Mouse (Mus musculus): Measurements from ENCODE around the gene Lrp4. TPM values are rescaled to one million over a fixed set of nuclear protein-coding genes. Genes with fewer than 3 reads are reported as not detected.

Lrp4 gene
- polyA plus RNA-seq, 1 experiment from 2014 or later = 8.0 TPM

DNA sequence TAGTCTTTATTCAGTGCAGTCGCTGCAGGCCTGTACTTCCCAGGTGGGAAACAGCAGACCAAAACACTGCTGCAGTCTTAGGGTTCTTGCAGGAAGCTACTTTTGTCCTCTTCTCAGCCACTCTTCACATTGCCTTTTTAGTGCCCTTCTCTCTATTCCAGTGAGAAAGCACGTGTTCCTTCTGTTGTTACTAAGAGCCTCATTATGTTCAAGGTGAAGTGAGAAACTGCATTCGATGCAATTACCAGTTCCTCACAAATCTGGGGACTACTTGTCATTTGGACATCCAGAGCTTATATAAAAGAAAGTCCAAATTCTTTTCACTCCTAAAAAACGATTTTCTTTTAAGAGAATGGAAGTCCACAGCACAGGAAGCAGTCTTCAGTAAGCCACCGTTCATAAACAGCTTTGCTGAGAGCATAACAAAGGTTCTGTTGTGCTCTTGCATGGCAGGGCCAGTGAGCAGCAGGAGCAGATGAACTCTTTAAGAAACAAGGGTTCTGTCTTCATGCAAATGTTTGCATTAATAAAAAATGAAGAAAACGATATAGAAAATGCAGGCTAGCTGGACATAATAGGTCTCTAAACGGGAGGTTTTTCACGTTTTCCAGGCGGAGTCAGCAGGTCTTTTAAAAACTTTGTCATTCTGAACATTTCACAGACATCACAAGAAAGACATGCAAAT is 27.3 kb upstream of the Lrp4 start:
- H3K9me3 ChIP-seq (ENCODE audit: control insufficient read depth, low read length) = no peaks in the 10 kb centered on the region
- no peaks in the 10 kb centered on the region for H3K27me3 ChIP-seq (ENCODE audit: control insufficient read depth, insufficient read depth, low read length)
- H3K4me2 ChIP-seq (replicated peaks; ENCODE audit: low read depth, low read length) = no peak overlapping the region
- WGBS = 35% methylated on average over 9 of the region's 9 CpGs
- H3K9ac ChIP-seq (ENCODE audit: low read depth, low read length) = no peak overlapping the region
- ATAC-seq (ENCODE audit: low FRiP score, low TSS enrichment) = no peak
- 0 out of 2 replicates have a peak, but pooled peaks cover 3% of the 10 kb centered on the region for H3K4me1 ChIP-seq (ENCODE audit: control insufficient read depth, insufficient read depth, low read length)
- no peak overlapping the region for H3K4me3 ChIP-seq (ENCODE audit: low read length)
- H3K36me3 ChIP-seq (ENCODE audit: control insufficient read depth, insufficient read depth, low read length) = no peaks in the 10 kb centered on the region
- H3K27ac ChIP-seq (ENCODE audit: low read depth, low read length) = no peak overlapping the region

GRCm38 (mm10) chr2:91430600-91430919 is 26.8 kb upstream of the Lrp4 start:
- Histone ChIP-seq H3K9me3 (ENCODE audit: control insufficient read depth, low read length) (no peaks in the 10 kb centered on the region), H3K36me3 (ENCODE audit: control insufficient read depth, insufficient read depth, low read length) (no peaks in the 10 kb centered on the region), H3K27me3 (ENCODE audit: control insufficient read depth, insufficient read depth, low read length) (no peaks in the 10 kb centered on the region), H3K9ac (ENCODE audit: low read depth, low read length) (no peak overlapping the region), H3K4me1 (ENCODE audit: control insufficient read depth, insufficient read depth, low read length) (0 out of 2 replicates have a peak, but pooled peaks cover 3% of the 10 kb centered on the region), H3K4me3 (ENCODE audit: low read length) (no peak overlapping the region), H3K27ac (ENCODE audit: low read depth, low read length) (no peak overlapping the region), H3K4me2 (replicated peaks; ENCODE audit: low read depth, low read length) (no peak overlapping the region)
- no peak for ATAC-seq (ENCODE audit: low FRiP score, low TSS enrichment)
- WGBS = 51% methylated on average over 6 of the region's 6 CpGs

DNA sequence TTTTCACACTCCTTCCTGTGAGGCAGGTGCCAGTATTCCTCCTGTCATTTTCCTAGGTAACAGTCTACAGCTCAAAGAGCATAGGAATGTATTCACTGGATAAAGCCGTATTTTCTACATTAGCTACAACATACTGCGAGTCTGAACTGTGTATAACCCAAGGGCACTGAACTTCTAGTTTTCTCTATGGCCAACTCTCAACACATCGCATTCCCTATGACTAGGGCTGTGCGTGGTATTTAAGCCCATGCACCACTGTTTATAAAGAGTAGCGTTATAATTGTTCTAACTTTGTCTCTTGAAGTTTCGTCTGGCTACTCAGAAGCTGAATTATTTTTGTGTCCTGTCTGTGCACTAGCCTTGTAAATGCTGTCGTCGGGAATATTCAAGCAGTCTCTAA is 20.6 kb upstream of the Lrp4 start:
- no peaks in the 10 kb centered on the region for H3K9me3 ChIP-seq (ENCODE audit: control insufficient read depth, low read length)
- 89% methylated on average over 8 of the region's 8 CpGs for WGBS

DNA sequence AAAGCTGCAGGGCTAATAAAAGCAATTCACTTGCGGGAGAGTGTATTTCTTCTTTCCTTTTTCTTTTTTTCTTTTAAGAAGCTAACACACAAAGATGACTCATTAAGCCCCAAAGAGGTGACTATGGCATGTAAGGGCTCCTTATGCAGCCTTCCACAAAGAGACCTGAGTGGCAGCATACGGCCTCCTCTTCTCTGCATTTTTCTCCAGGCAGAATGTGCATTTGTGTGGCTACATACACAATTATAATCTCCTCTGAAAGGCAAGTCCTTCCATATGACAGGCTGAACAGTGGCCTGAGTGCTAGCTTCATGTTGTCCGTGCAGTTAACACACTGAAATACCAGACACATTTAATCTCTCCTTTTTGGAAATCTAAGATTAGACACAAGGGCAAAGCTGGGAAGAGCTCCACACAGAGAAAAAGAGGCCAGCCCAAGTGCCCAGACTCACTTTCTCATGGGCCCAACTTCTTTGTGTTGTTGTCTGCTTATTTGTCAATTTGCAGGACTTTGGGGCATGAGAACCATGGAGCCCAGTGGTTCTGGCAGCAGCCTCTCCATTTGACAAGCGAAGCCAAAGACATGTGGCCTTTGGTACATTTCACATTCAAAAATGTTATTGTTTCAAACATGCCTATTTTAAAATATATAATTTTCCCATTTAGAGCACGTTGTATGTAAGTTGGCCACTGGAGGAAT is 20.0 kb upstream of the Lrp4 start:
- Histone ChIP-seq H3K9me3 (ENCODE audit: control insufficient read depth, low read length) (no peaks in the 10 kb centered on the region), H3K36me3 (ENCODE audit: control insufficient read depth, insufficient read depth, low read length) (no peaks in the 10 kb centered on the region), H3K27ac (ENCODE audit: low read depth, low read length) (no peak overlapping the region), H3K4me2 (replicated peaks; ENCODE audit: low read depth, low read length) (no peak overlapping the region), H3K9ac (ENCODE audit: low read depth, low read length) (no peak overlapping the region), H3K27me3 (ENCODE audit: control insufficient read depth, insufficient read depth, low read length) (no peaks in the 10 kb centered on the region), H3K4me1 (ENCODE audit: control insufficient read depth, insufficient read depth, low read length) (no peaks in the 10 kb centered on the region), H3K4me3 (ENCODE audit: low read length) (no peak overlapping the region)
- ATAC-seq (ENCODE audit: low FRiP score, low TSS enrichment) = no peak
- WGBS = 86% methylated on average over 5 of the region's 5 CpGs

More for the DNA sequence above, 20.6 kb upstream of the Lrp4 start:
- no peak overlapping the region for H3K4me3 ChIP-seq (ENCODE audit: low read length)
- no peak overlapping the region for H3K27ac ChIP-seq (ENCODE audit: low read depth, low read length)
- H3K4me2 ChIP-seq (replicated peaks; ENCODE audit: low read depth, low read length) = no peak overlapping the region
- H3K27me3 ChIP-seq (ENCODE audit: control insufficient read depth, insufficient read depth, low read length) = no peaks in the 10 kb centered on the region
- H3K9ac ChIP-seq (ENCODE audit: low read depth, low read length) = no peak overlapping the region
- no peaks in the 10 kb centered on the region for H3K36me3 ChIP-seq (ENCODE audit: control insufficient read depth, insufficient read depth, low read length)
- no peak for ATAC-seq (ENCODE audit: low FRiP score, low TSS enrichment)
- H3K4me1 ChIP-seq (ENCODE audit: control insufficient read depth, insufficient read depth, low read length) = no peaks in the 10 kb centered on the region

GRCm38 (mm10) chr2:91439271-91439670 is 18.0 kb upstream of the Lrp4 start:
- ATAC-seq (ENCODE audit: low FRiP score, low TSS enrichment) = no peak
- Histone ChIP-seq H3K9ac (ENCODE audit: low read depth, low read length) (no peak overlapping the region), H3K36me3 (ENCODE audit: control insufficient read depth, insufficient read depth, low read length) (no peaks in the 10 kb centered on the region), H3K4me2 (replicated peaks; ENCODE audit: low read depth, low read length) (no peak overlapping the region), H3K27ac (ENCODE audit: low read depth, low read length) (no peak overlapping the region), H3K4me1 (ENCODE audit: control insufficient read depth, insufficient read depth, low read length) (no peaks in the 10 kb centered on the region; the same call in 1 of the 2 replicates), H3K4me3 (ENCODE audit: low read length) (no peak overlapping the region), H3K27me3 (ENCODE audit: control insufficient read depth, insufficient read depth, low read length) (no peaks in the 10 kb centered on the region), H3K9me3 (ENCODE audit: control insufficient read depth, low read length) (no peaks in the 10 kb centered on the region)
- 70% methylated on average over 10 of the region's 10 CpGs for WGBS

DNA sequence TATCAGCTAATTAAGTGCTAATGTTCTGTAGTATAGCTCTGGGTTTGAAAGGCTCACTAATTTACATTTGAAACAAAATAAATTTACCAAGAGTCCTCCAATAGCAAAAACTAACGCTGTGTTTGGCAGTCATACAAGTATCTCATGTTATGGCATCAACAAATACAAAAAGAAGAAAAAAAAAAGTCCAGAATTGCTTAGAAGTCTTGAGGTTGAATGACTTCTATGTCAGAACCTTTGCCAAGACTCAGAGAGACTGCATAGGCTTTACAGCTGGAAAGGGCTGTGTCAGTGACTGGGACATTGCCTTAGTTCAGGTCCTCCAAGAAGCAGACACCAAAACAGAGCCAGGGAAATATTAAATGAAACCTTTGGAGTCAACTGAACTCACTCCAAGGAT is 17.4 kb upstream of the Lrp4 start:
- H3K27ac ChIP-seq (ENCODE audit: low read depth, low read length) = no peak overlapping the region
- no peaks in the 10 kb centered on the region for H3K9me3 ChIP-seq (ENCODE audit: control insufficient read depth, low read length)
- no peaks in the 10 kb centered on the region for H3K36me3 ChIP-seq (ENCODE audit: control insufficient read depth, insufficient read depth, low read length)
- no peaks in the 10 kb centered on the region; the same call in 1 of the 2 replicates for H3K4me1 ChIP-seq (ENCODE audit: control insufficient read depth, insufficient read depth, low read length)
- no peak overlapping the region for H3K4me3 ChIP-seq (ENCODE audit: low read length)
- H3K9ac ChIP-seq (ENCODE audit: low read depth, low read length) = no peak overlapping the region
- no peak overlapping the region for H3K4me2 ChIP-seq (replicated peaks; ENCODE audit: low read depth, low read length)
- H3K27me3 ChIP-seq (ENCODE audit: control insufficient read depth, insufficient read depth, low read length) = no peaks in the 10 kb centered on the region
- no peak for ATAC-seq (ENCODE audit: low FRiP score, low TSS enrichment)
- 82% methylated on average over 1 of the region's 1 CpGs for WGBS

DNA sequence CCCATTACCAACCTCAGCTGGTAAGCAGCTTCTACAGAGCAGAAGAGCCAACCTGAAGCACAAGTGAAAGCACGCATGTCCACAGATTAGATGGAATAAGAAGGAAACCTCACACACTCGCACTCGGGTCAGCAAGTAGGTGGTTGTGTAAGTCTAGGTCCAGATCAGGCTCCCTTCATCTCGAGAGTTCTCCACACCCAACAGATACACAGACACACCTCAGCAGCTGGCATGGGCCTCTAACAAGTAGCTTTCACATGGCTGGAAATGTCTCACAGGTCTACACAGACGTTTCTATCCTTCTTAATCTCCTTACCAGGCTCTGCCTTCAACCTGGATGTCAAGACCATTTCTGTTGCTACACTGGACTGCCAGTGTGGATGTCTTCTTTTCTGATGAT is 16.6 kb upstream of the Lrp4 start:
- Histone ChIP-seq H3K4me3 (ENCODE audit: low read length) (no peak overlapping the region), H3K27ac (ENCODE audit: low read depth, low read length) (no peak overlapping the region), H3K4me1 (ENCODE audit: control insufficient read depth, insufficient read depth, low read length) (no peaks in the 10 kb centered on the region; the same call in 1 of the 2 replicates), H3K4me2 (replicated peaks; ENCODE audit: low read depth, low read length) (no peak overlapping the region), H3K27me3 (ENCODE audit: control insufficient read depth, insufficient read depth, low read length) (no peaks in the 10 kb centered on the region), H3K9ac (ENCODE audit: low read depth, low read length) (no peak overlapping the region), H3K36me3 (ENCODE audit: control insufficient read depth, insufficient read depth, low read length) (no peaks in the 10 kb centered on the region), H3K9me3 (ENCODE audit: control insufficient read depth, low read length) (no peaks in the 10 kb centered on the region)
- 89% methylated on average over 5 of the region's 5 CpGs for WGBS
- ATAC-seq (ENCODE audit: low FRiP score, low TSS enrichment) = no peak

GRCm38 (mm10) chr2:91441715-91442114 is 15.6 kb upstream of the Lrp4 start:
- Histone ChIP-seq H3K9me3 (ENCODE audit: control insufficient read depth, low read length) (no peaks in the 10 kb centered on the region), H3K4me2 (replicated peaks; ENCODE audit: low read depth, low read length) (no peak overlapping the region), H3K36me3 (ENCODE audit: control insufficient read depth, insufficient read depth, low read length) (no peaks in the 10 kb centered on the region), H3K9ac (ENCODE audit: low read depth, low read length) (no peak overlapping the region), H3K27ac (ENCODE audit: low read depth, low read length) (no peak overlapping the region), H3K4me3 (ENCODE audit: low read length) (no peak overlapping the region), H3K27me3 (ENCODE audit: control insufficient read depth, insufficient read depth, low read length) (no peaks in the 10 kb centered on the region), H3K4me1 (ENCODE audit: control insufficient read depth, insufficient read depth, low read length) (no peaks in the 10 kb centered on the region; the same call in 1 of the 2 replicates)
- ATAC-seq (ENCODE audit: low FRiP score, low TSS enrichment) = no peak
- 68% methylated on average over 2 of the region's 2 CpGs for WGBS

GRCm38 (mm10) chr2:91442241-91442640 is 15.1 kb upstream of the Lrp4 start:
- no peak overlapping the region for H3K4me2 ChIP-seq (replicated peaks; ENCODE audit: low read depth, low read length)
- no peaks in the 10 kb centered on the region for H3K9me3 ChIP-seq (ENCODE audit: control insufficient read depth, low read length)
- no peaks in the 10 kb centered on the region for H3K36me3 ChIP-seq (ENCODE audit: control insufficient read depth, insufficient read depth, low read length)
- WGBS = 67% methylated on average over 1 of the region's 1 CpGs
- no peaks in the 10 kb centered on the region for H3K27me3 ChIP-seq (ENCODE audit: control insufficient read depth, insufficient read depth, low read length)
- H3K4me3 ChIP-seq (ENCODE audit: low read length) = no peak overlapping the region
- no peak overlapping the region for H3K9ac ChIP-seq (ENCODE audit: low read depth, low read length)
- H3K4me1 ChIP-seq (ENCODE audit: control insufficient read depth, insufficient read depth, low read length) = no peaks in the 10 kb centered on the region; the same call in 1 of the 2 replicates
- no peak overlapping the region for H3K27ac ChIP-seq (ENCODE audit: low read depth, low read length)
- no peak for ATAC-seq (ENCODE audit: low FRiP score, low TSS enrichment)
